Mouse (Mus musculus): ENCODE measurements around the gene 9930104L06Rik.

GRCm38 (mm10) chr4:124988382-124988781, 51.5 kb downstream of the 9930104L06Rik start:
- TF ChIP-seq CTCF (IDR thresholded peaks at IDR 0.05 in 2 of 3, conservative IDR thresholded peaks at IDR 0.05 in 1 of 3; ENCODE audit: control insufficient read depth in 1 of 3, insufficient read depth in 1 of 3, low read depth in 2 of 3, low read length in 3 of 3, poor library complexity in 1 of 3, severe bottlenecking in 1 of 3) (no peak), POLR2A (IDR thresholded peaks at IDR 0.05; ENCODE audit: control insufficient read depth in 1 of 2, insufficient read depth in 1 of 2, low read depth in 1 of 2, low read length in 2 of 2, poor library complexity in 1 of 2) (no peak), UBTF (IDR thresholded peaks at IDR 0.05; ENCODE audit: borderline replicate concordance, insufficient read depth, low read depth, low read length) (no peak), CHD1 (IDR thresholded peaks at IDR 0.05; ENCODE audit: low read depth, low read length) (no peak), USF1 (IDR thresholded peaks at IDR 0.05; ENCODE audit: low read depth, low read length) (no peak), E2F4 (IDR thresholded peaks at IDR 0.05; ENCODE audit: borderline replicate concordance, low read depth, low read length) (no peak), MYB (IDR thresholded peaks at IDR 0.05; ENCODE audit: low read depth, low read length) (no peak), ELF1 (IDR thresholded peaks at IDR 0.05; ENCODE audit: low read depth, low read length) (no peak), TBP (IDR thresholded peaks at IDR 0.05; ENCODE audit: low read depth, low read length) (no peak), BHLHE40 (IDR thresholded peaks at IDR 0.05; ENCODE audit: borderline replicate concordance, low read depth, low read length) (no peak), TCF12 (IDR thresholded peaks at IDR 0.05; ENCODE audit: low read depth, low read length) (no peak), MAX (IDR thresholded peaks at IDR 0.05; ENCODE audit: low read length) (no peak), GATA1 (IDR thresholded peaks at IDR 0.05; ENCODE audit: low read depth, low read length) (no peak), TAL1 (IDR thresholded peaks at IDR 0.05; ENCODE audit: low read length) (no peak)
